Mouse (Mus musculus): ENCODE measurements around the gene Gm13889. TPM values are rescaled to one million over a fixed set of nuclear protein-coding genes. Genes with fewer than 3 reads are reported as not detected.

Gm13889 gene
- polyA plus RNA-seq, 1 experiment from 2014 or later: 1.2 TPM

GRCm38 (mm10) chr2:93927701-93928437, 29.1 kb downstream of the Gm13889 start:
- WGBS: 78% methylated on average over 13 of the region's 13 CpGs
- no peak overlapping the region for H3K4me3 ChIP-seq (replicated peaks)
- H3K27ac ChIP-seq: no peak overlapping the region
- ATAC-seq (ENCODE audit: insufficient number of reproducible peaks, insufficient read depth, low FRiP score, low TSS enrichment, low read depth): no peak
- no peaks in the 10 kb centered on the region for H3K4me1 ChIP-seq (replicated peaks)
- no peak overlapping the region for H3K9ac ChIP-seq (replicated peaks)
- H3K27me3 ChIP-seq: peaks cover 13% of the 10 kb centered on the region
- no peaks in the 10 kb centered on the region for H3K9me3 ChIP-seq
- no peak overlapping the region for H3K4me2 ChIP-seq
- H3K36me3 ChIP-seq: no peaks in the 10 kb centered on the region

- H3K27ac ChIP-seq: no peak overlapping the region
- H3K4me3 ChIP-seq (replicated peaks): no peak overlapping the region
- H3K4me1 ChIP-seq (replicated peaks): no peaks in the 10 kb centered on the region
- ATAC-seq (ENCODE audit: insufficient number of reproducible peaks, insufficient read depth, low FRiP score, low TSS enrichment, low read depth): no peak
- no peaks in the 10 kb centered on the region for H3K36me3 ChIP-seq
- no peaks in the 10 kb centered on the region for H3K9me3 ChIP-seq
- H3K4me2 ChIP-seq: no peak overlapping the region
- H3K27me3 ChIP-seq: peaks cover 13% of the 10 kb centered on the region
- H3K9ac ChIP-seq (replicated peaks): no peak overlapping the region
- WGBS: 94% methylated on average over 8 of the region's 8 CpGs
Observed at GRCm38 (mm10) chr2:93926141-93926540, 30.9 kb downstream of the Gm13889 start.

- H3K4me3 ChIP-seq (replicated peaks): no peak overlapping the region
- no peaks in the 10 kb centered on the region for H3K36me3 ChIP-seq
- 87% methylated on average over 3 of the region's 3 CpGs for WGBS
- H3K27me3 ChIP-seq: peaks cover 8% of the 10 kb centered on the region; the same call in 1 of the 2 replicates
- no peak overlapping the region for H3K9ac ChIP-seq (replicated peaks)
- no peaks in the 10 kb centered on the region for H3K9me3 ChIP-seq
- no peak for ATAC-seq (ENCODE audit: insufficient number of reproducible peaks, insufficient read depth, low FRiP score, low TSS enrichment, low read depth)
- H3K4me2 ChIP-seq: no peak overlapping the region
- no peak overlapping the region for H3K27ac ChIP-seq
- H3K4me1 ChIP-seq (replicated peaks): no peaks in the 10 kb centered on the region
Observed at GRCm38 (mm10) chr2:93919093-93919492, 37.9 kb downstream of the Gm13889 start.

- no peaks in the 10 kb centered on the region for H3K9me3 ChIP-seq
- no peak for ATAC-seq (ENCODE audit: insufficient number of reproducible peaks, insufficient read depth, low FRiP score, low TSS enrichment, low read depth)
- no peaks in the 10 kb centered on the region for H3K4me1 ChIP-seq (replicated peaks)
- H3K9ac ChIP-seq (replicated peaks): no peak overlapping the region
- H3K4me3 ChIP-seq (replicated peaks): no peak overlapping the region
- 93% methylated on average over 2 of the region's 2 CpGs for WGBS
- no peak overlapping the region for H3K27ac ChIP-seq
- H3K4me2 ChIP-seq: no peak overlapping the region
- H3K36me3 ChIP-seq: no peaks in the 10 kb centered on the region
- H3K27me3 ChIP-seq: peaks cover 8% of the 10 kb centered on the region; the same call in 1 of the 2 replicates
Observed at GRCm38 (mm10) chr2:93913552-93913951, 43.4 kb downstream of the Gm13889 start.

GRCm38 (mm10) chr2:93911942-93912341, 45.1 kb downstream of the Gm13889 start:
- H3K9me3 ChIP-seq: no peaks in the 10 kb centered on the region
- H3K9ac ChIP-seq (replicated peaks): no peak overlapping the region
- no peak overlapping the region for H3K27ac ChIP-seq
- peaks cover 14% of the 10 kb centered on the region for H3K4me1 ChIP-seq (replicated peaks)
- WGBS: 84% methylated on average over 10 of the region's 10 CpGs
- no peak overlapping the region for H3K4me3 ChIP-seq (replicated peaks)
- no peak overlapping the region for H3K4me2 ChIP-seq
- no peaks in the 10 kb centered on the region for H3K36me3 ChIP-seq
- ATAC-seq (ENCODE audit: insufficient number of reproducible peaks, insufficient read depth, low FRiP score, low TSS enrichment, low read depth): no peak
- H3K27me3 ChIP-seq: peaks cover 8% of the 10 kb centered on the region; the same call in 1 of the 2 replicates

GRCm38 (mm10) chr2:93909716-93910115, 47.3 kb downstream of the Gm13889 start:
- no peak overlapping the region for H3K27ac ChIP-seq
- H3K9ac ChIP-seq (replicated peaks): no peak overlapping the region
- no peak for ATAC-seq (ENCODE audit: insufficient number of reproducible peaks, insufficient read depth, low FRiP score, low TSS enrichment, low read depth)
- WGBS: 80% methylated on average over 5 of the region's 5 CpGs
- H3K36me3 ChIP-seq: no peaks in the 10 kb centered on the region
- no peak overlapping the region for H3K4me3 ChIP-seq (replicated peaks)
- no peaks in the 10 kb centered on the region for H3K27me3 ChIP-seq
- H3K4me2 ChIP-seq: no peak overlapping the region
- peaks cover 14% of the 10 kb centered on the region for H3K4me1 ChIP-seq (replicated peaks)
- no peaks in the 10 kb centered on the region for H3K9me3 ChIP-seq

- no peaks in the 10 kb centered on the region for H3K9me3 ChIP-seq
- ATAC-seq (ENCODE audit: insufficient number of reproducible peaks, insufficient read depth, low FRiP score, low TSS enrichment, low read depth): no peak
- WGBS: 46% methylated on average over 9 of the region's 9 CpGs
- no peaks in the 10 kb centered on the region for H3K27me3 ChIP-seq
- peaks cover 18% of the 10 kb centered on the region for H3K4me1 ChIP-seq (replicated peaks)
- no peak overlapping the region for H3K9ac ChIP-seq (replicated peaks)
- H3K4me3 ChIP-seq (replicated peaks): no peak overlapping the region
- H3K36me3 ChIP-seq: no peaks in the 10 kb centered on the region
- H3K4me2 ChIP-seq: no peak overlapping the region
- H3K27ac ChIP-seq: no peak overlapping the region
Observed at GRCm38 (mm10) chr2:93907519-93908294, 49.3 kb downstream of the Gm13889 start.

- no peak overlapping the region for H3K27ac ChIP-seq
- no peaks in the 10 kb centered on the region for H3K27me3 ChIP-seq
- H3K9me3 ChIP-seq: no peaks in the 10 kb centered on the region
- ATAC-seq (ENCODE audit: insufficient number of reproducible peaks, insufficient read depth, low FRiP score, low TSS enrichment, low read depth): no peak
- WGBS: 25% methylated on average over 4 of the region's 4 CpGs
- H3K4me2 ChIP-seq: no peak overlapping the region
- H3K4me3 ChIP-seq (replicated peaks): no peak overlapping the region
- H3K4me1 ChIP-seq (replicated peaks): peaks cover 18% of the 10 kb centered on the region
- H3K36me3 ChIP-seq: no peaks in the 10 kb centered on the region
- H3K9ac ChIP-seq (replicated peaks): no peak overlapping the region
Observed at GRCm38 (mm10) chr2:93906316-93906715, 50.7 kb downstream of the Gm13889 start.

Other genes with a start within 250 kb of the Gm13889 start
- gene Ext2, start 134.6 kb downstream of the Gm13889 start, polyA plus RNA-seq (2016; fragmentation: Nextera tagmentation; extraction: Ambion mirVana): 78.9 and 87.7 TPM in 2 replicates
- gene Accs, start 107.3 kb downstream of the Gm13889 start, polyA plus RNA-seq (2016; fragmentation: Nextera tagmentation; extraction: Ambion mirVana): 8.8 and 11.0 TPM in 2 replicates
- gene Accsl, start 88.0 kb downstream of the Gm13889 start, polyA plus RNA-seq (2016; fragmentation: Nextera tagmentation; extraction: Ambion mirVana): not detected in 2 replicates
- not detected in 2 replicates for gene Gm27027, start 39.2 kb upstream of the Gm13889 start, polyA plus RNA-seq (2016; fragmentation: Nextera tagmentation; extraction: Ambion mirVana)
- 62.4 and 67.8 TPM in 2 replicates for gene Alkbh3, start 53.6 kb upstream of the Gm13889 start, polyA plus RNA-seq (2016; fragmentation: Nextera tagmentation; extraction: Ambion mirVana)
- gene Hsd17b12, start 200.8 kb upstream of the Gm13889 start, polyA plus RNA-seq (2016; fragmentation: Nextera tagmentation; extraction: Ambion mirVana): 96.7 and 98.2 TPM in 2 replicates